Mouse (Mus musculus) lung, postnatal 10 days (tissue): ENCODE data around the gene Ovca2.

Experiments used
- DNase-seq: peaks from one replicate; pipeline ENCODE4 v3.0.0; 2021

Gene Ovca2

GRCm38 (mm10) chr11:75178672-75179208 is at the start of gene Ovca2:
TSS of gene Ovca2 (minus strand) at chr11:75178835.
- DNase-seq, result peak; percentile 96

GRCm38 (mm10) chr11:75227632-75228031 is 49.0 kb upstream of the Ovca2 start:
- DNase-seq, result no peak

- DNase-seq, result no peak
Observed at GRCm38 (mm10) chr11:75224835-75225234, 46.2 kb upstream of the Ovca2 start.

- no peak for DNase-seq
Observed at GRCm38 (mm10) chr11:75224062-75224461, 45.4 kb upstream of the Ovca2 start.

GRCm38 (mm10) chr11:75220517-75221145 is 42.0 kb upstream of the Ovca2 start:
- DNase-seq, result no peak

- peak; percentile 36 for DNase-seq
Observed at GRCm38 (mm10) chr11:75220115-75220514, 41.5 kb upstream of the Ovca2 start.

- DNase-seq, result no peak
Observed at GRCm38 (mm10) chr11:75214081-75214950, 35.7 kb upstream of the Ovca2 start.

- peak; percentile 84 for DNase-seq
Observed at GRCm38 (mm10) chr11:75213372-75214080, 34.9 kb upstream of the Ovca2 start.

GRCm38 (mm10) chr11:75212876-75213275 is 34.2 kb upstream of the Ovca2 start:
- DNase-seq, result no peak

- peak; percentile 38 for DNase-seq
Observed at GRCm38 (mm10) chr11:75212031-75212667, 33.5 kb upstream of the Ovca2 start.

- DNase-seq, result no peak
Observed at GRCm38 (mm10) chr11:75210755-75211154, 32.1 kb upstream of the Ovca2 start.

GRCm38 (mm10) chr11:75210093-75210492 is 31.5 kb upstream of the Ovca2 start:
- DNase-seq, result no peak

GRCm38 (mm10) chr11:75209363-75209762 is 30.7 kb upstream of the Ovca2 start:
- DNase-seq, result no peak

GRCm38 (mm10) chr11:75206347-75206746 is 27.7 kb upstream of the Ovca2 start:
- no peak for DNase-seq

- no peak for DNase-seq
Observed at GRCm38 (mm10) chr11:75204472-75204871, 25.8 kb upstream of the Ovca2 start.

- DNase-seq, result no peak
Observed at GRCm38 (mm10) chr11:75203926-75204325, 25.3 kb upstream of the Ovca2 start.

GRCm38 (mm10) chr11:75201721-75202120 is 23.1 kb upstream of the Ovca2 start:
- DNase-seq, result no peak

GRCm38 (mm10) chr11:75200935-75201334 is 22.3 kb upstream of the Ovca2 start:
- DNase-seq, result no peak

GRCm38 (mm10) chr11:75199951-75200350 is 21.3 kb upstream of the Ovca2 start:
- no peak for DNase-seq

- DNase-seq, result no peak
Observed at GRCm38 (mm10) chr11:75198792-75199191, 20.2 kb upstream of the Ovca2 start.

GRCm38 (mm10) chr11:75197956-75198355 is 19.3 kb upstream of the Ovca2 start:
- DNase-seq, result no peak

- DNase-seq, result no peak
Observed at GRCm38 (mm10) chr11:75196131-75196530, 17.5 kb upstream of the Ovca2 start.
